Mouse (Mus musculus) liver, postnatal 0 days (tissue): ENCODE results near the gene Rab21.

ENCODE experiments used
- CTCF ChIP-seq: sonication (generic); IDR thresholded peaks from 2 replicates; pipeline ENCODE4 v1.5.1; 2016; ENCODE audit warnings: antibody characterized with exemption, low read depth
- EP300 ChIP-seq: IDR thresholded peaks from 2 replicates; pipeline ENCODE4 v1.6.1; 2016; ENCODE audit warnings: antibody characterized with exemption, low read depth, mild to moderate bottlenecking

DNA sequence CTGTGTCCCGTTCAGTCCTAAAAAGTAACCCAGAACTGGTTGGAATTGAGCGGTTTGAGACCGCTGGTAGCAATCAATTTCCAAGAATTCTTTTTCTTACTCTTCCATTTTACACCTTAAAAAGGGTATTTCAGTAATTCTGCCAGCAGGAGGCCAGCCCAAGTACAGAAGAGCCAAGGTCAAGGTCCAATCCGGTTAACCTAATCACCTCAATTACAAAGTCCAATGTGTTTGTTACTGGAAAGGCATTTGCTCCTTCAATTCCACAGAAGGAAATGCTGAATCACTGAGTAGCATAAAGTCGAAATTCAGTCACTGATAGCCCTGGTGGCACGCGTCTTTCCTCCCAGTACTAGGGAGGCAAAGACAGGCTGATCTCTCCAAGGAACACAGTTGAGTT is 43.7 kb upstream of the Rab21 start:
- TF ChIP-seq CTCF = no peak; the same call in 1 of the 2 replicates
- no peak for TF ChIP-seq EP300
